Mouse (Mus musculus) CH12.LX (cell line): ENCODE results near the gene Sipa1l3. TPM values are rescaled to one million over a fixed set of nuclear protein-coding genes. Genes with fewer than 3 reads are reported as not detected.

Experiments used
- DNase-seq: peaks from one replicate; pipeline ENCODE4 v3.0.0-alpha.2; 2013; ENCODE audit errors: extremely low read depth
- H3K27ac ChIP-seq: 2 replicates; pipeline ENCODE4 v1.5.1; 2012; ENCODE audit warnings: low read depth, mild to moderate bottlenecking, control low read depth, moderate library complexity; ENCODE audit not compliant: insufficient read depth
- H3K27me3 ChIP-seq: replicated peaks from 2 replicates; pipeline ENCODE3; 2012; ENCODE audit warnings: inconsistent platforms
- H3K36me3 ChIP-seq, 2 experiments: replicated peaks in 1 of 2; 2 replicates each; pipeline versions ENCODE3 to v1.6.1; 2012; ENCODE audit warnings: inconsistent platforms in 1 of 2, low read length in 1 of 2, mild to moderate bottlenecking in 1 of 2, mixed read lengths in 1 of 2, moderate library complexity in 1 of 2; ENCODE audit not compliant: control insufficient read depth in 1 of 2, insufficient read depth in 1 of 2
- H3K4me1 ChIP-seq, 2 experiments: 2 replicates each; pipeline ENCODE4 v1.6.1; 2012; ENCODE audit warnings: inconsistent platforms in 1 of 2, moderate library complexity in 1 of 2; ENCODE audit not compliant: insufficient read depth in 2 of 2, control insufficient read depth in 1 of 2
- H3K4me2 ChIP-seq: 2 replicates; pipeline ENCODE4 v1.6.1; 2012; ENCODE audit warnings: low read depth, mild to moderate bottlenecking, control low read depth; ENCODE audit not compliant: poor library complexity, insufficient read depth, severe bottlenecking
- H3K4me3 ChIP-seq, 3 experiments: fragments of 150-350 bp in 1 of 3; sonication (generic) in 1 of 3; replicated peaks in 1 of 3; 2 replicates each; pipeline versions ENCODE3 to v1.5.1; 2011 to 2012; ENCODE audit warnings: low read depth in 2 of 3, low read length in 2 of 3, mild to moderate bottlenecking in 2 of 3, moderate library complexity in 2 of 3, control low read depth in 1 of 3, improper control_type of control experiment in 1 of 3, inconsistent platforms in 1 of 3, mixed read lengths in 1 of 3; ENCODE audit not compliant: poor library complexity in 1 of 3
- H3K79me2 ChIP-seq: replicated peaks from 2 replicates; pipeline ENCODE4 v1.6.1; 2012; ENCODE audit warnings: mild to moderate bottlenecking, moderate library complexity; ENCODE audit not compliant: control insufficient read depth, poor library complexity, insufficient read depth, severe bottlenecking; ENCODE audit errors: extremely low read depth
- H3K9ac ChIP-seq: 2 replicates; pipeline ENCODE4 v1.6.1; 2012; ENCODE audit warnings: low read depth, mild to moderate bottlenecking, control low read depth, moderate library complexity; ENCODE audit not compliant: insufficient read depth
- H3K9me3 ChIP-seq: replicated peaks from 2 replicates; pipeline ENCODE3; 2012; ENCODE audit warnings: low read length, inconsistent platforms, mixed read lengths
- BHLHE40 ChIP-seq: IDR thresholded peaks from 2 replicates; pipeline ENCODE4 v1.6.1; 2011; ENCODE audit warnings: mild to moderate bottlenecking, low read depth, low read length, improper control_type of control experiment
- CHD2 ChIP-seq: IDR thresholded peaks from 2 replicates; pipeline ENCODE4 v1.6.1; 2011; ENCODE audit warnings: low read length, improper control_type of control experiment
- CTCF ChIP-seq, 2 experiments: IDR thresholded peaks in 1 of 2; conservative IDR thresholded peaks in 1 of 2; 2 replicates each; pipeline ENCODE4 v1.5.1; 2011 to 2012; ENCODE audit warnings: low read depth in 2 of 2, low read length in 2 of 2, improper control_type of control experiment in 1 of 2, inconsistent platforms in 1 of 2, mild to moderate bottlenecking in 1 of 2, moderate library complexity in 1 of 2
- E2F4 ChIP-seq: IDR thresholded peaks from 2 replicates; pipeline ENCODE4 v1.6.1; 2011; ENCODE audit warnings: low read depth, low read length, improper control_type of control experiment; ENCODE audit not compliant: insufficient replicate concordance
- ETS1 ChIP-seq: conservative IDR thresholded peaks from 2 replicates; pipeline ENCODE4 v1.6.1; 2012; ENCODE audit warnings: low read depth, mild to moderate bottlenecking, inconsistent platforms, low read length, improper control_type of control experiment, moderate library complexity
- GABPA ChIP-seq: IDR thresholded peaks from 2 replicates; pipeline ENCODE4 v1.6.1; 2012; ENCODE audit warnings: low read depth, low read length, improper control_type of control experiment, inconsistent platforms; ENCODE audit not compliant: insufficient replicate concordance
- HCFC1 ChIP-seq: IDR thresholded peaks from 2 replicates; pipeline ENCODE4 v1.6.1; 2012; ENCODE audit warnings: low read depth, mild to moderate bottlenecking, inconsistent platforms, low read length, improper control_type of control experiment
- JUN ChIP-seq: IDR thresholded peaks from 2 replicates; pipeline ENCODE4 v1.6.1; 2011; ENCODE audit warnings: low read depth, mild to moderate bottlenecking, low read length, improper control_type of control experiment, moderate library complexity; ENCODE audit not compliant: insufficient read depth
- MAX ChIP-seq: IDR thresholded peaks from 2 replicates; pipeline ENCODE4 v1.6.1; 2011; ENCODE audit warnings: low read length, improper control_type of control experiment
- MEF2A ChIP-seq: IDR thresholded peaks from 2 replicates; pipeline ENCODE4 v1.6.1; 2014; ENCODE audit warnings: low read depth, mild to moderate bottlenecking, inconsistent platforms, low read length, improper control_type of control experiment, borderline replicate concordance
- MYC ChIP-seq: IDR thresholded peaks from 2 replicates; pipeline ENCODE4 v1.6.1; 2011; ENCODE audit warnings: low read depth, mild to moderate bottlenecking, improper control_type of control experiment, low read length
- NELFE ChIP-seq: IDR thresholded peaks from 2 replicates; pipeline ENCODE4 v1.6.1; 2011; ENCODE audit warnings: low read depth, low read length, improper control_type of control experiment
- PAX5 ChIP-seq: IDR thresholded peaks from 2 replicates; pipeline ENCODE4 v1.6.1; 2012; ENCODE audit warnings: low read length, inconsistent platforms, mixed read lengths
- RAD21 ChIP-seq: IDR thresholded peaks from 2 replicates; pipeline ENCODE4 v1.6.1; 2011; ENCODE audit warnings: low read depth, mild to moderate bottlenecking, low read length, improper control_type of control experiment, moderate library complexity
- RCOR1 ChIP-seq: conservative IDR thresholded peaks from 2 replicates; pipeline ENCODE4 v1.6.1; 2012; ENCODE audit warnings: low read depth, mild to moderate bottlenecking, inconsistent platforms, low read length, improper control_type of control experiment
- SIN3A ChIP-seq: IDR thresholded peaks from 2 replicates; pipeline ENCODE4 v1.6.1; 2012; ENCODE audit warnings: low read length, improper control_type of control experiment, inconsistent platforms
- SMC3 ChIP-seq: IDR thresholded peaks from 2 replicates; pipeline ENCODE4 v1.6.1; 2011; ENCODE audit warnings: low read depth, low read length, improper control_type of control experiment
- TBP ChIP-seq: conservative IDR thresholded peaks from 2 replicates; pipeline ENCODE4 v1.6.1; 2011; ENCODE audit warnings: low read depth, low read length, improper control_type of control experiment
- ZC3H11A ChIP-seq: IDR thresholded peaks from 2 replicates; pipeline ENCODE4 v1.6.1; 2012; ENCODE audit warnings: low read depth, mild to moderate bottlenecking, inconsistent platforms, low read length, improper control_type of control experiment
- ZKSCAN1 ChIP-seq: IDR thresholded peaks from 2 replicates; pipeline ENCODE4 v1.6.1; 2012; ENCODE audit warnings: low read depth, inconsistent platforms, low read length, improper control_type of control experiment, borderline replicate concordance
- ZNF384 ChIP-seq: IDR thresholded peaks from 2 replicates; pipeline ENCODE4 v1.6.1; 2012; ENCODE audit warnings: low read depth, low read length, improper control_type of control experiment, inconsistent platforms
- dilution Hi-C: fragments of 300-500 bp; cut with MboI; formaldehyde crosslinking; loops from 2 replicates; pipeline ENCODE4 v1.14.3; 2020; ENCODE audit warnings: low sequenced_read_pairs; ENCODE audit not compliant: extremely low pct_unique_long_range_greater_than_20kb, extremely low pct_ligation_motif_present
- in situ Hi-C: fragments of 300-500 bp; cut with MboI; formaldehyde crosslinking; loops from 3 replicates; pipeline ENCODE4 v1.14.3; 2019; ENCODE audit warnings: low sequenced_read_pairs, low pct_ligation_motif_present, low pct_unique_long_range_greater_than_20kb, mixed read lengths
- polyA plus RNA-seq: library from polyadenylated mRNA; unstranded; fragments of >175 nt; gene quantifications from 2 replicates; pipeline ENCODE4 v1.2.1, GENCODE M21; 2012; ENCODE audit warnings: low read depth; ENCODE audit not compliant: insufficient read length
- total RNA-seq, 2 experiments: library from RNA; depleted of rRNA; stranded (reverse); fragments of 300-350 nt in 1 of 2; fragments of >200 nt in 1 of 2; gene quantifications; 2 replicates each; pipeline ENCODE4 v1.2.3; 2012 to 2014

Gene Sipa1l3
- total and polyA plus RNA-seq, 3 experiments = 1.6 to 8.8 (median 5.9) TPM

DNA sequence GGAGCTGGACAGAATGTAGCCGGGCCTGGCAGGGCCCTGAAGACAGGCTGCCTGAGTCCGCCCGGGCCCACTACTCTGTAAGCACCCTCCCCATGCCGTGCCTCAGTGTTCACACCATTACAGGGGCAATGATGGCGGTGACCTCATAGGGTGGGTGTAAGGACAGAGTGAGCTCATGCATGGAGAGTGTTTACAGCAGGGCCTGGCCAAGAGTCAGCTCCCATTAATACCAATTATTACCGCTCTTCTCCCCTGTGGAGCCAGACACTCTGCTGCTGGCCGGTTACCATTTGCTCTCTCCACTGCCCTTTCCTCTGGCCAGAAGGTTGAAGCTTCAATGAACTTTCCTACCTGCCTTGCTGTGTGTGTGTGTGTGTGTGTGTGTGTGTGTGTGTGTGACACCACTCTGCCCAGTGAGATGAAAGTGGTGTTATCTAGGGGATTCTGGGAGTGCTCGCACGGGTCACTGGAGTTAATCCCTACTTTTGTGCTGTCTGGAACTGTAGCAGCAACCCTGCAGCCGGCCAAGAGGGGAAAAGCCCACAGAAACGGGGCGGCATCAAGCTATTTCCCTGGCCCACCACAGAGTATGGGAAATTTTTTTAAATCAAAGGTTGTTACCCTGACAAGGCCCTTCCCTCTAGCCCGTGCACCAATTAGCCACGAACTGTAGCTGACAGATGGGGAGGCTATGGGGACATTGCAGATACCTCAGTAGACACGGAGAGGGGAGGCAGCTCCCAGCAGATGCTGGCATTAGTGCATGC, 86.1 kb downstream of the Sipa1l3 start:
- dilution Hi-C loops = no loop called here
- TF ChIP-seq MYC = no peak
- DNase-seq = no peak
- no peaks in the 10 kb centered on the region for H3K9me3 ChIP-seq
- no peaks in the 10 kb centered on the region for H3K36me3 ChIP-seq
- H3K27ac ChIP-seq = no peak overlapping the region
- in situ Hi-C loops = no loop called here
- no peaks in the 10 kb centered on the region for H3K27me3 ChIP-seq
- peaks cover 7 to 37% of the 10 kb centered on the region in 2 experiments; a peak in 3 of 4 replicates for H3K4me1 ChIP-seq
- no peak overlapping the region for H3K4me3 ChIP-seq
- no peak overlapping the region for H3K9ac ChIP-seq
- H3K79me2 ChIP-seq = no peaks in the 10 kb centered on the region
- no peak overlapping the region for H3K4me2 ChIP-seq

DNA sequence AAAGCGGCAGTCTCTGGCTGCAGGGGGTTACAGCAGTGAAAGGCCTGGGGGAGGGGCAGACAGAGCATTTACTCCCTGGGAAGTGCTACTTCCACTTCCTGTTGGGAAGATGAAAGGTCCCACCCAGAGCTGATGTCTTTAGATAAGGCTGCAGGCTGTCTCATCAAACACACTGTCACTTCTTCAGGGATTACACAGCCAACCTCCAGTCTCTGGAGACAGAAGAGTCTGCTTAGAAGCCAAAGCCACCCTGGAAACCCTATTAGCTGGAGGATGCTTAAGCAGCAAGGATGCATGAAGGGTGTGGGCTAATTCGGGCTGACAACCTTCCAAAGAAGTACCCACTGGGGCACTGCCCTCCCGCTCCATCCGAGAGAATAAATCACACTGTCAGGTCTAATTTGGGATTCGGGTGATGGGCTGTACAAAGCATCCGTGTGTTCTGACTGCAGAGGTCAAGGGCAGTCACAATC, 87.7 kb downstream of the Sipa1l3 start:
- no peak overlapping the region for H3K27ac ChIP-seq
- no peaks in the 10 kb centered on the region for H3K27me3 ChIP-seq
- dilution Hi-C loops (no loop called here), in situ Hi-C loops (no loop called here)
- H3K36me3 ChIP-seq = no peaks in the 10 kb centered on the region
- peaks cover 5 to 32% of the 10 kb centered on the region in 2 experiments; a peak in 3 of 4 replicates for H3K4me1 ChIP-seq
- H3K79me2 ChIP-seq = no peaks in the 10 kb centered on the region
- TF ChIP-seq PAX5 (no peak), NELFE (no peak), ZNF384 (no peak)
- DNase-seq = no peak
- H3K9ac ChIP-seq = no peak overlapping the region
- no peak overlapping the region for H3K4me3 ChIP-seq
- H3K4me2 ChIP-seq = no peak overlapping the region
- H3K9me3 ChIP-seq = no peaks in the 10 kb centered on the region

DNA sequence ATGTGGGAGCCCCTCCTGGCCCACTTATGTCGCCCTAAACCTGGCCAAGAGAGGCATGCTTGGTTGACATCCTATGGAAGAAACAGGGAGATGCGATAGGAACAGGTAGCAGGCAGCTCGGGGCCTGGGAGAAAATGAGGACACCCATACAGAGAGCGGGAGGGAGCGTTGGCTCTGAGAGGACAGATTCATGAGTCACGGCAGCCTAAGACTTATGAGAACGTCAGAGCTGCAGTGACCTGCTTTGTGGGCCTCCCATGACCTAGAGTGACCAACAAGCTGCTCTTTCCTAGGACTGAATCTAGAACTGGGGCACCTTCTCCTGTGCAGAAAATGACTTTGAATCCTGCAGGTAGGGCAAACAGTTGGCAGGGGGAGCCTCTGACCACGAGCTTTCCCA, 92.4 kb downstream of the Sipa1l3 start:
- Histone ChIP-seq H3K9ac (no peak overlapping the region), H3K27ac (no peak overlapping the region), H3K36me3 (no peaks in the 10 kb centered on the region), H3K79me2 (no peaks in the 10 kb centered on the region), H3K4me3 (no peak overlapping the region), H3K9me3 (no peaks in the 10 kb centered on the region), H3K4me2 (no peak overlapping the region), H3K4me1 (peaks cover 0 to 15% of the 10 kb centered on the region in 2 experiments; a peak in 3 of 4 replicates), H3K27me3 (no peaks in the 10 kb centered on the region)
- DNase-seq = no peak
- dilution Hi-C loops (no loop called here), in situ Hi-C loops (no loop called here)
- no peak for TF ChIP-seq RCOR1
- no peak for TF ChIP-seq CTCF (conservative IDR thresholded peaks at IDR 0.05 in 1 of 2, IDR thresholded peaks at IDR 0.05 in 1 of 2; ENCODE audit: low read depth in 2 of 2, low read length in 2 of 2)
- no peak for TF ChIP-seq ZC3H11A
- no peak for TF ChIP-seq BHLHE40
- no peak for TF ChIP-seq TBP
- no peak for TF ChIP-seq SMC3
- no peak for TF ChIP-seq SIN3A
- no peak for TF ChIP-seq RAD21
- no peak for TF ChIP-seq MEF2A
- TF ChIP-seq ZNF384 = no peak
- no peak for TF ChIP-seq ZKSCAN1
- no peak for TF ChIP-seq HCFC1
- TF ChIP-seq E2F4 = no peak
- TF ChIP-seq CHD2 = no peak
- no peak for TF ChIP-seq GABPA
- no peak for TF ChIP-seq JUN
- TF ChIP-seq ETS1 = no peak
- no peak for TF ChIP-seq MAX
